Mouse (Mus musculus) MN1 (cell line): ENCODE data around the gene Gcnt2.
"Not testable (repeated sequence)": the region's sequence is repeated elsewhere in the genome, so short reads cannot be mapped to it uniquely, and the experiment has no call there.

Experiments
- DNase-seq: peaks from one replicate; pipeline ENCODE4 v3.0.0-alpha.2; 2016; ENCODE audit warnings: low spot score

Gcnt2 gene

DNA sequence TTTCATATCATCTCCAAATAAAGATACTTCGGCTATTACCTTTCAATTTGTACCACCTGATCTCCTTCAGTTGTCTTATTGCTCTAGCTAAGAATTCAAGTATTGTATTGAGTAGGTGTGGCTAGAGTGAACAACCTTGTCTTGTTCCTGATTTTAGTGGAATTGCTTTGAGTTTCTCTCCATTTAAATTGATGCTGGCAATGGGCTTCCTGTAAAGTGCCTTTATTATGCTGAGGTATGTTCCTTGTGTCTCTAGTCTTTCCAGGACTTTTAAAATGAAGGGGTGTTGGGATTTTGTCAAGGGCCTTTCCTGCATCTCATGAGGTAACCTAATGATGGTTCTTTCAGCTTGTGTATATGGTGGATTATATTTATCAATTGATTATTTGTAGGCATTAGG, 83.5 kb downstream of the Gcnt2 start:
- DNase-seq, result no peak

- no peak for DNase-seq
These were observed 84.4 kb downstream of the Gcnt2 start for GRCm38 (mm10) chr13:40943936-40944335.

- DNase-seq, result peak; percentile 11
These were observed 84.8 kb downstream of the Gcnt2 start for GRCm38 (mm10) chr13:40944346-40944745.

- no peak for DNase-seq
These were observed 87.0 kb downstream of the Gcnt2 start for GRCm38 (mm10) chr13:40946513-40946912.

DNA sequence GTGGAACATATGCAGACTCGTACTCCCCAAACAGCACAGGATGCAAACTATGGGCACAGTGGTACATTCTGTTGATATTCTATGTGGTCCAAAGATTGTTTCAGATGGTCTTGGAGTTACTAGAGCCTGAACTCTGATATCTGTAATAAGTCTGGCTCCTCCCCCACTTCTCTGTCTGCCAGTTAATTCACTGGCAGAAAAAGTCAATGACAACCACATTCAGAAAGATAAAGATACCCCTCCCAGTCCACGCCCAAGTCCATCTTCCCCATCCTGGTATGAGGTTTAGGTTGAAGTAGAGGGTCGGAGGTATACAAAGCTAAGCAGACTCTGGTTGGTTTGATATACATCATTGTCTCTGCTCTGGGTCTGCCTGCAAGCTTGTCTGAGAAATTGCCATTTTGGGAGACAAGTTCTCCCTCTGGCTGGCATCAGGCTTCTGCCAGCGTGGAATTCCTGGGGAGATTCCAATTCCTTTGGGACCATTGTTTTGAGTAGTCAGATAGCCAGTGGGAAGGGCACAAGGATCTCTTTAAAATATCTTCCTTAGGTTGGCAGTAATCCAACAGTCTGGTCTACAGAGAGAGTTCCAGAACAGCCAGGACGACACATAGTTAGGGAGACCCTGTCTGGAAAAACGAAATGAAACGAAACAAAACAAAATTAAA, 88.1 kb downstream of the Gcnt2 start:
- peak; percentile 57 for DNase-seq

DNA sequence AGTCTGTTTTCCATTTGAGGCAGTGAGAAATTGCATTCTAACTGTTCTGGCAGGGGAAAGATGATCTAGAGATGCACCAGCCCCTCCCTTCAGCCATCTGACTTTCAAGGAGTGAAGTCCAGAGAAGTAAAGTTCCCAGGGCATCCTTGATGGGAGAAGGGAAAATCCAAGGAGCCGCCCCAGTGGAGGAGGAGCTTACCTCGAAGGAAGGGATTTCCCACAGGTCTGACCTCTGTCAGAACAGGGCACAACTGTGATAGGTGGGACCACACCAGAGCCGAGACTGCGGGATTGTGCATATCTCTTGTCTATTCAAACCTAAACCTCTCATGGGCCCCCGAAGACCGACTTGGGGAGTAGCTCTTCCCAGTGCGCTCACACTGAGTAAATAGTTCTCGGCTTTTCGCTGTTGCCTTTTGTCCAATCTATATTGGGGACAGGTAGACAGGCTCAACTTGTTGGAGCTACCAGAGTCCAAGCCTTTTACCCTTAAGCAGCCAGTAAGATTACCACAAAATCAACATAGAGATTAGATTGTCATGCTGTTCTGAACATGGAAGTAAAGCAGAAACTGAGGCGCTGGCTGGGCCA, 91.9 kb downstream of the Gcnt2 start:
- DNase-seq, result no peak

DNA sequence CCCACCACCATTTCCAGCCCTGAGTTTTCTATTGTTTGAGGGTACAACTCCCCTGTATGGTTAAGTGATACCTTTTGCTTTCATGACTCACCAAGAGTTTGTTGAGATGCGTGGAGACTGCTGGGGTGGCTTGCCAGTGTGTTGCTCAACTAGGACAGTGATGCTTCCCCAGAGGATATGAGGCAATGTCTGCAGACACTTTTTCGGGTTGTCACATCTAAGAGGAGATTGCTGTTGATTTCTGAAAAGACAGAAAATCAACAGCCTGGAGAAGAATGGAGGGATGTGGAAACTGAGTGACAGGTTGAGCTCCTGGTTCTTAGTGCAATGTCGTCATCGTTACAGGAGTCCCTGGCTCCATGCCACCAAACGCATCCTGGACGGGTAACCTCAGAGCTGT, 93.7 kb downstream of the Gcnt2 start:
- DNase-seq, result no peak

DNA sequence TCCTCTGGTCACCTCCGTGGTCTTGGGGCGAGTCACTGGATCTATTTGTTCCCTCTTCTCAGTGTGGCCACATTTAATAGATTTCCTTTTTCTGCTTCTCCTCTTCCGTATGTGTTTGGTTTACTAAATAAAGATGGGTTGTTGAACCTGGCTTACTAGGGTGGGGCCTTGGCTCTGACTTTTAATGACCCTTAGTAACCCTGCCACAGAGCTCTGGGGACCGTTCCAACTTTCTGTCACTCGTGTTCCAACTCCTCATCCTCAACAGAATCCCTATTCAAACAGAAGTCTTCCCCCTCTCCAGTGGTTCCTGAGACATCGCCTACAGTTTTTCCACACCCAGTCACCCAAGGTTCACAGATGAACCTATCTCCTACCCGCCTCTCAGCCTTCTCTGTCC, 96.2 kb downstream of the Gcnt2 start:
- DNase-seq, result no peak

GRCm38 (mm10) chr13:40967609-40968008, 108.1 kb downstream of the Gcnt2 start:
- no peak for DNase-seq

DNA sequence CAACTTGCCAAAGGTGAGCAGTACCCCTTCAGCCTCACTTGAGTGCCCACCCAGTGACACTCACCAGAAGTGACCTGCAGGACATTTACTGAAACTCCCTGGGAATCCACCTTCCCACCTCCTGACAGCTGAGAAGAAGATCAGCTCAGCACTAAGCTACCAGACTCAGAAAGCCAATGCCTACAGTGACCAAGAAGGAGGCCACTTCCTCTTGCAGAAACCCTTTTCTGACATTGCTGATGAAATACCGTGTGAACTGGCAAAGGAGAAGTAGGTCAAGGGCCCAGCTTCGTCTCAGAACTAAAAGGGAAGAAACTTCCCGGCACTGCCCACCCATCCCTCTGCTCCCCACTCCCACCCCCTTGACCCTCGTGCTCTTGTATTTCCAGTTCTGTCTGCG, 109.0 kb downstream of the Gcnt2 start:
- no peak for DNase-seq

DNA sequence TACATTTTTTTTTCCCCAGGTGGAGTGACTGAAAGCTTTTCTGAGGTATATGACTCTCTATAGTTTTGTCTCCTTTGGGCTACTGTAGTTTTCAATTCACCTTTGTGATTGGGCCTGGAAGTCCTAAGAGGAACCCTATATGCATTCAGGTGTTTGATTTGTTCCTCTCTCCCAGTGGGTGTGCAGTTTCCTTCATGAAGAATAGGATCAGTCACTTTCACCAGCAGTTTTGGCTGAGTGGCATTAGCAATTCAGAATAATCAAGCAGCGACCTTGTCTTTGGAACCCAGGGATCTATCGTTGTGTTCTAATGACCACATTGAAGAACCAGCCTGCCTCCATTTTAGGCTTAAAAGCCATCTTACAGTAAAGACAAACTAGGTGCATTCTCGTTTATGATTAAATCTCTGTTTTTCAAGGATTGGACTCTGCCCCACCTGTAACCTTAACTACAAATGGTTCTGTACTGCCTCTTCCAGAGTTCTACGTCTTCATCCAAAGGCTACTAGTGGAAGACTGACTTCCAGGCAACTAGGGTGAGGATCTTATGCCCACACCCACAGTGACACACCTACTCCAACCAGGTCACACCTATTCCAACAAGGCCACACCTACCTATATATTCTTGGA, 110.3 kb downstream of the Gcnt2 start:
- no peak for DNase-seq

DNA sequence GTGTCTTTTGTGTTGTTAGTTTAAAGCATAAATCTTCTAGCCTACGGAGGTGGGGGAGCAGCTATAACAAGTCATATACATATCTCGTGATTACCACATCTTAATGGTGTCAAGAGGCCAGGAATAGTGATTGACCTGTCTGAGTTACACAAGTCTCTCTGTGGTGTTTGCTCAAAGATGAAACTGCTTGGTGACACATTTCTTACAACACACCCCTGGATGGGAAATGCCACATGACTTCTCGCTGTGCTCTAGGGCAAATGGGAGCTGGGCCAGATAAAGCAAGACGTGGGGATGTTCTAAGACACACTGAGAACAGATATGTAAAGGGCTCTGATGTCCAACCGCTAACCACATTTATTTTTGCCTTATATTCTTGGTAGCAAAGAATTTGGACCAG, 111.7 kb downstream of the Gcnt2 start:
- DNase-seq, result no peak

DNA sequence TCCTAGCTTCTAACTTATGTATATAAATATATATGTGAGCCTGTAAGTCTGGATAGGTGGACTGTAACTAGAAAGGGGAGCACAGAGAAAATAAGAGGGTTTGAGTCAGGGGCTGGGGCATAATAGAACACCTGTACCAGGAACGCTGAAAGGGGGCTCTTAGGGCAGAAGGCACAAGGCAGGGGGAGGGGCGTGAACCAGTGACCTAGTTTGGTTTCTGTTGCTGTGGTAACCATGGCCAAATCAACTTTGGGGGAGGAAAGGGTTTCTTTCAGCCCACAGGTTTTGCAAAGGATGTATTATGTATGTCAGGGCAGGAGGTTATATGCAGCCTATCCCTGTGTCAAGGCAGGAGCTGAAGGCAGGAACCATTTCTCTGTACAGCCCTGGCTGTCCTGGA, 112.3 kb downstream of the Gcnt2 start:
- DNase-seq, result no peak

DNA sequence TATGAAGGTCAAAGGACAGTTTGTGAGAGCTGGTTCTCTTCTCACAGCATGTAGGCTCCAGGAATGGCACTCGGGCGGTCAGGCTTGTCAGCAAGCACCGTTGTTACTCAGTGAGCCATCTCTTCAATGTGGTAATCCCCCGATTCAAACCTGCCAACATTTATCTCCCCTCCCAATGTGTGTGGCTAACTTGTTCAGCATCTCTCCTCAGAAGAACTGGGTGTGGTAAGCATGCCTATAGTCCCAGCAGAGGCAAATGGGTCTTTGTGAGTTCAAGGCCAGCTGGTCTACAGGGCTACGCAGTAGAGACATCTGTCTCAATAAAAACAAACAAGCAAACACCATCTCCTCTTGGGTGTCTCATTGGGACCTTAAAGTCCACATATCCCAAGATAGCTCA, 113.4 kb downstream of the Gcnt2 start:
- no peak for DNase-seq

DNA sequence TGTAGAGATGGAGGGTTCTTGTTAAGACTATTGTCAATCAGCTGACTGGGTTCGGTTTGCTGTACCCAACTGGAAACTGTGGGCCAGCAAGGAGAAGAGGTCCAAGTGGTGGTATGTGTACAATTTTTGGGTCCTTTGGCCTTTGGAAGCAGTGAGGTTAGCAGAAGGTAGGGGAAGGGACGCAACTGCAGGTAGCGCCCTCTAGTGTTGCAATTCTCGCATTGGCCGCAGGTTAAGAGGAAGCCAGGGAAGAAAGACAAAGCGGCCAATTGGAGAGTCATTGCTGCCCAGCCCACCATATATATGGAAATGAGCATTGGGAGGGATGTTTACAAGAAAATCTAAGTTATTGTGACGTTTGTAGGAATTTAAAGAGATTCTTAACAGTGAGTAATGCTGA, 118.1 kb downstream of the Gcnt2 start:
- no peak for DNase-seq

- DNase-seq, result no peak
These were observed 119.1 kb downstream of the Gcnt2 start for GRCm38 (mm10) chr13:40978652-40979051.

DNA sequence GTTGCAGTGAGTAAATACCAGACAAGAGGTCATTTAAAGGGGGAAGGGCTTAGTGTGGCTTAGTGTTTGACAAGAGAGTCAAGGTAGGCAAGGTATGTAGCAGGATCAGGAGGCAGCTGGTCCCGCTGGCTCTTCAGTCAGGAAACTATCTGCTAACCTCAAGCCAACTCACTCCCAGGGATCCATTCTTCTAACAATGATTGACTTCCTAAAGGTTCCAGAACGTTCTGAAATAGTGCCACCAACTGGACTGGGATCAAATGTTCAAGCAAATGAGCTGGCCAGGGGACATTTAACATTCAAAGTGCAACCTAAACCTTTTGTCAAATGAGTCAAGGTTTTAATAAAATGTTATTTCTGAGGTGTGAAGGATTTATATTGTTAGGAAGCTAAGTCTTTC, 119.8 kb downstream of the Gcnt2 start:
- DNase-seq, result no peak

GRCm38 (mm10) chr13:40982759-40983158, 123.2 kb downstream of the Gcnt2 start:
- DNase-seq, result no peak

DNA sequence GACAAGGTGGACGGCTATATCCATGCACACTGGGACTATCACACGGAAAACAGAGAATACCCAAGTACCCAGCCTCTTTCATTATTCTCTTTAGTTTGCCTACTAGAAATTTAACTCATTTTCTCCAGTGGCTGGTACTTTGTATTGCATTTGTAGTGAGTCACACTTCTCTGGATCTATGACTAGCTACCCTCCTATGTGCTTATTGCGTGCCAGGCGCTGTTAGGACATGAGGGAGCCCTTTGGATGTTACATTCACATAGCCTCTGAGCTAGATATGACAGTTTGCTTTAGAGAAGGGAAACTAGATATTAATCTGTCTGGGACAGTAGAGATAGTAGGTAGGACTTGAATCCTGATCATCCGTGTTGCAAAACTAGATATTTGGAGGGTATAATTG, 126.5 kb downstream of the Gcnt2 start:
- no peak for DNase-seq

- DNase-seq, result not testable (repeated sequence)
These were observed 128.2 kb downstream of the Gcnt2 start for GRCm38 (mm10) chr13:40987608-40988303.

DNA sequence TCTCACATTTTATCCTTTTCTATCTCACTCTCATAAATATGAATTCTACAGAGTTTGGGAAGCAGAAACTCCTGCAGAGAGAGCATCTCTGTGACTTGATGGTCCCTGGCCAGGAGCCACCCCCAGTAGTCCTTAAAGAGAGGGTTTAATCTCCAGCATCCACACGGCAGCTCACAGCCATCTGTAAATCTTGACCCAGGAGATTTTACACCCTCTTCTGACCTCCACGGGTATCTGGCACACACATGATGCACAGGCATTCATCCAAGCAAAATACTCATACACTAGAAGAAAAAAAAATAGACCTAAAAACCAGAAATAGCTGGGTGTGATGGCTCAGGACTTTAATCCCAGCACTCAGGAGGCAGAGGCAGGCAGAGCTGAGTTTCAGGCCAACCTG, 128.9 kb downstream of the Gcnt2 start:
- DNase-seq, result no peak

DNA sequence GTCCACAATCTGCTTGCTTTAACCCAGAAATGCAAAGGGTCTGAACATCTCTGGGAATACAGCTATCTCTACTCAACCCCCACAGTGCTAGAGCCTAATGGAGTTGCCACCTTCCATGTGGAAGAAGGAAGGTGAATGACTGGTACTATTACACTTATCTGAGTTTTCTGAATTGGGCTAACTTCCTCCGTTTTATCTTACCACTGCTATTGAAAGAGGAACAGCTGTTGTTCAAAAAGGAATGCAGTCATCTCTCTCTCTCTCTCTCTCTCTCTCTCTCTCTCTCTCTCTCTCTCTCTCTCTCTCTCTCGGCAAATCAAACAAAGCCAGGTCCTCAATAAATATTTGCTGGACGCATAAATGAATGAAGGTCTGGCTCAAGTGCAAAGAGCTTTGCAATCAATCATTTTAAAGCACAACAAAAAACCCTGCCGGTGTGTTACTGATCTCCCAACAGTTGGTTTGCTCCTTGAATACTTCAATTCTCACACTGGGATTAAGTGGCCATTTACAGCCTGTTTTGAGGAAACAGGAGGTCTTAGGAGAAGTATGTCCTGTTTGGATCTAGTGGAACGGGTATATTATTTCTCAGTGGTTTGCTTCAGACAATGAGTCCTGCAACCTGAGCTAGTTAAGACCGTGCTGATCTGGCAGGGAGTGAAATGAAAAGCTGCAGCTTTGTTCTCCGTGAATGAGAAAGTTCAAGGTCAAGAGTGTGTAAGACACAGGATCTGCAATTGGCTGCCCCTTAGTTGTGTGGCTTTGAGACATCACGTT, 135.1 kb downstream of the Gcnt2 start:
- DNase-seq, result no peak
